Mouse (Mus musculus) kidney, embryonic 16.5 days (tissue): ENCODE results near the gene Ndc1. TPM values are rescaled to one million over a fixed set of nuclear protein-coding genes. Genes with fewer than 3 reads are reported as not detected.

ENCODE experiments used
- ATAC-seq: fragments of 200-750 bp; cut with Nextera tagmentation; 2 replicates; pipeline ENCODE4 v1.8.0; 2017; ENCODE audit warnings: moderate TSS enrichment; ENCODE audit not compliant: low FRiP score, low TSS enrichment
- H3K27ac ChIP-seq: fragments of 300-500 bp; sonication (generic); 2 replicates; pipeline ENCODE4 v1.5.1; 2014; ENCODE audit warnings: low read length
- H3K27me3 ChIP-seq: fragments of 300-500 bp; sonication (generic); 2 replicates; pipeline ENCODE4 v1.6.1; 2014; ENCODE audit warnings: low read length, control low read depth, mixed read lengths; ENCODE audit not compliant: insufficient read depth
- H3K36me3 ChIP-seq: fragments of 300-500 bp; sonication (generic); 2 replicates; pipeline ENCODE4 v1.6.1; 2014; ENCODE audit warnings: low read length, control low read depth, mixed read lengths; ENCODE audit not compliant: insufficient read depth
- H3K4me1 ChIP-seq: fragments of 300-500 bp; sonication (generic); 2 replicates; pipeline ENCODE4 v1.6.1; 2014; ENCODE audit warnings: low read length, control low read depth, mixed read lengths; ENCODE audit not compliant: insufficient read depth
- H3K4me2 ChIP-seq: fragments of 300-500 bp; sonication (generic); replicated peaks from 2 replicates; pipeline ENCODE4 v1.6.1; 2014; ENCODE audit warnings: low read depth, low read length
- H3K4me3 ChIP-seq: fragments of 300-500 bp; sonication (generic); 2 replicates; pipeline ENCODE4 v1.5.1; 2014; ENCODE audit warnings: mild to moderate bottlenecking, low read length
- H3K9ac ChIP-seq: fragments of 300-500 bp; sonication (generic); replicated peaks from 2 replicates; pipeline ENCODE4 v1.6.1; 2014; ENCODE audit warnings: low read length
- H3K9me3 ChIP-seq: fragments of 300-500 bp; sonication (generic); 2 replicates; pipeline ENCODE4 v1.6.1; 2016; ENCODE audit warnings: low read length, control low read depth
- WGBS: fragments of 180-500 bp; shearing (Covaris S2); extraction: QIAGEN DNeasy Blood & Tissue Kit; methylation state at CpG from one replicate; pipeline ENCODE4 v1.1.7; 2014; 5-methylcytosine and 5-hydroxymethylcytosine counted together
- polyA plus RNA-seq: library from polyadenylated mRNA; unstranded; fragments of >200 nt; fragmentation: Nextera tagmentation; extraction: Ambion mirVana; gene quantifications from 2 replicates; pipeline ENCODE4 v1.2.1, GENCODE M21; 2015

The Ndc1 gene
- polyA plus RNA-seq, 1 experiment from 2014 or later, result 36.5 TPM

DNA sequence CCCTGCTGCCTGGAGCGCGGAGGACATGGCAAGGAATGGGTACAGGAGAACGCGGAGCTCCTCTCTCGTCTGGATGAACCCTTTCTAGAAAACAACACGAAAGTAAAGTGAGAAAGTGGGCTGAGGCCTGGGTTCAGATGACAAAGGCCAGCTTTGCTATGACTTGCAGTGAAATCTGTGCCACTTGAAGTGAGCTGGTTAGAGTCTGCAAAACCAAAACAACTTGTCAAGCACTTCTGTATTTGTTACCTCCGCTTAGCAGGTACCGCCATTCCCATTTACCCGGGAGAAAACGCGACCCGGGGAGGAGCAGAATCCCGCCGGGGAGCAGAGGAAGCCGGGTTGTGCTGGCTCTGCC is 66.4 kb downstream of the Ndc1 start:
- ATAC-seq, result no peak
- Histone ChIP-seq H3K4me2 (peak overlapping the region; percentile 96), H3K27me3 (peaks cover 59% of the 10 kb centered on the region), H3K9me3 (no peaks in the 10 kb centered on the region), H3K4me1 (peaks cover 21% of the 10 kb centered on the region), H3K9ac (peak overlapping the region; percentile 60), H3K4me3 (peak overlapping the region; percentile 65), H3K27ac (no peak overlapping the region), H3K36me3 (no peaks in the 10 kb centered on the region)
- 6% methylated on average over 15 of the region's 15 CpGs for WGBS

- under 1% methylated on average over 77 of the region's 112 CpGs for whole genome bisulfite sequencing
- H3K27ac ChIP-seq, result no peak within 1 kb of the TSS
Measured at GRCm38 (mm10) chr4:107434356-107435237, 67.0 kb downstream of the Ndc1 start, which contains the start of gene Glis1. TSS of gene Glis1 (plus strand) at chr4:107434591.

GRCm38 (mm10) chr4:107435238-107435946 is 67.8 kb downstream of the Ndc1 start:
- Histone ChIP-seq H3K27me3 (peaks cover 66% of the 10 kb centered on the region), H3K4me3 (peak overlapping the region; percentile 65)
- ATAC-seq, result no peak; the same call in 1 of the 2 replicates

More at GRCm38 (mm10) chr4:107434356-107435237, 67.0 kb downstream of the Ndc1 start, which contains the start of gene Glis1:
- Histone ChIP-seq H3K4me2 (peak within 1 kb of the TSS; percentile 96), H3K36me3 (no peaks in the 10 kb centered on the region), H3K27me3 (peaks cover 65% of the 10 kb centered on the region), H3K4me3 (peak within 1 kb of the TSS; percentile 65), H3K9me3 (no peaks in the 10 kb centered on the region), H3K9ac (peak within 1 kb of the TSS; percentile 60), H3K4me1 (peaks cover 21% of the 10 kb centered on the region)
- ATAC-seq, result peak; percentile 92

DNA sequence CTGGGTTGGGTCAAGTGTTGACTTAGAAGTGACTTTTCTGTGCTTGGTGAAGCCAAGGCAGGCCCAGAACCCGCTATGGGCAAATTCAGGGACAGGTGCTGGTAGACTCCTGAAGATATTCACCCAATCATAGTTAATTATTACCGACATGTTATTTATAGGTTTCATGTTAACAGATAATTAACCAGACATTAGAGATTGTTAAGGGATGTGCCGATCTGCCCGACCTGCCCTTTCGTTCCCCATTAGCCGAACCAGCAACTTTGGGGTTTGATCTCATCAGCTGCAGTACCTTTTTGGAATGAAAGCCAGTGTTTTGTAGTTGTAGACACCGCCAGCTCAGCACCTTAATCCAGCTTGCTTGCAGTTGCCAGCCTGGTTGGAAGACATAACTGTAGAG is 68.9 kb downstream of the Ndc1 start:
- Histone ChIP-seq H3K9me3 (no peaks in the 10 kb centered on the region), H3K4me1 (peaks cover 35% of the 10 kb centered on the region), H3K27me3 (peaks cover 76% of the 10 kb centered on the region), H3K9ac (no peak overlapping the region), H3K27ac (no peak overlapping the region), H3K4me2 (no peak overlapping the region), H3K36me3 (no peaks in the 10 kb centered on the region), H3K4me3 (no peak overlapping the region)
- 73% methylated on average over 7 of the region's 7 CpGs for WGBS
- no peak for ATAC-seq

More at GRCm38 (mm10) chr4:107435238-107435946, 67.8 kb downstream of the Ndc1 start:
- no peaks in the 10 kb centered on the region for H3K9me3 ChIP-seq
- H3K36me3 ChIP-seq, result no peaks in the 10 kb centered on the region
- H3K4me1 ChIP-seq, result peaks cover 26% of the 10 kb centered on the region
- H3K9ac ChIP-seq, result peak overlapping the region; percentile 60
- peak overlapping the region; percentile 96 for H3K4me2 ChIP-seq
- H3K27ac ChIP-seq, result no peak overlapping the region
- WGBS, result 2% methylated on average over 47 of the region's 47 CpGs

- no peak overlapping the region for H3K4me2 ChIP-seq
- H3K27ac ChIP-seq, result no peak overlapping the region
- WGBS, result 67% methylated on average over 8 of the region's 8 CpGs
- peaks cover 53% of the 10 kb centered on the region for H3K4me1 ChIP-seq
- no peaks in the 10 kb centered on the region for H3K36me3 ChIP-seq
- H3K4me3 ChIP-seq, result no peak overlapping the region
- H3K9ac ChIP-seq, result no peak overlapping the region
- peaks cover 68% of the 10 kb centered on the region for H3K27me3 ChIP-seq
- ATAC-seq, result no peak
- no peaks in the 10 kb centered on the region for H3K9me3 ChIP-seq
Measured at GRCm38 (mm10) chr4:107438741-107439140, 71.2 kb downstream of the Ndc1 start.

DNA sequence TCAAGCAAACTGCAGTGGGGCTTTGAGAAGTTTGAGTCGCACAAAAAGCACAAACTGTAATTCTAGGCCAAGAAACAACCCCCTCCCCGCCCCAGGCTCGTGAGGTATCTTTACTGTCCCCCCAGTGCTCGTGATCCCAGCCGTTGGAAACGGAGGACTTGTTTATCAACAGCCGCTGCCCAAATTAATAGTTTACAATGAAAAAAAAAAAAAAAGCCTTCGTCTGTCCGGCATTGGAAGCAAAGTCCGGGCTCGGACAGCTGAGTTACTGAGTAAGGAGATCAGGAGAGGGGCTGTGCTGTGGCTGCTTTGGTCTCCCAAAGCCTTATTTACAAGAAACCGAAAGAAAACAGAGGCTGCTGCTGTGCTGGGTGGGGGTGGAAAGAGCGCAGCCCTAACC is 72.7 kb downstream of the Ndc1 start:
- peak overlapping the region; percentile 9; the same call in 1 of the 2 replicates for H3K4me3 ChIP-seq
- H3K36me3 ChIP-seq, result no peaks in the 10 kb centered on the region
- peak overlapping the region; percentile 44 for H3K9ac ChIP-seq
- H3K27ac ChIP-seq, result 0 out of 2 replicates have a peak overlapping the region, but pooled peaks have one; percentile 22
- H3K27me3 ChIP-seq, result peaks cover 55% of the 10 kb centered on the region
- WGBS, result 18% methylated on average over 13 of the region's 13 CpGs
- H3K4me2 ChIP-seq, result peak overlapping the region; percentile 28
- H3K9me3 ChIP-seq, result 0 out of 2 replicates have a peak, but pooled peaks cover 3% of the 10 kb centered on the region
- peaks cover 42% of the 10 kb centered on the region for H3K4me1 ChIP-seq
- ATAC-seq, result no peak

- ATAC-seq, result peak; percentile 50; the same call in 1 of the 2 replicates
- 27% methylated on average over 11 of the region's 11 CpGs for WGBS
- Histone ChIP-seq H3K9me3 (0 out of 2 replicates have a peak, but pooled peaks cover 3% of the 10 kb centered on the region), H3K4me3 (peak overlapping the region; percentile 18), H3K27ac (peak overlapping the region; percentile 53), H3K27me3 (peaks cover 37% of the 10 kb centered on the region), H3K4me1 (peaks cover 38% of the 10 kb centered on the region), H3K9ac (no peak overlapping the region), H3K36me3 (no peaks in the 10 kb centered on the region), H3K4me2 (peak overlapping the region; percentile 43)
Measured at GRCm38 (mm10) chr4:107442288-107442687, 74.7 kb downstream of the Ndc1 start.

- 22% methylated on average over 16 of the region's 16 CpGs for WGBS
- H3K27me3 ChIP-seq, result peaks cover 35% of the 10 kb centered on the region
- H3K9ac ChIP-seq, result no peak overlapping the region
- H3K36me3 ChIP-seq, result no peaks in the 10 kb centered on the region
- H3K4me1 ChIP-seq, result peaks cover 38% of the 10 kb centered on the region
- H3K4me3 ChIP-seq, result peak overlapping the region; percentile 18; the same call in 1 of the 2 replicates
- H3K27ac ChIP-seq, result peak overlapping the region; percentile 53
- no peak for ATAC-seq
- 0 out of 2 replicates have a peak, but pooled peaks cover 3% of the 10 kb centered on the region for H3K9me3 ChIP-seq
- H3K4me2 ChIP-seq, result peak overlapping the region; percentile 43
Measured at GRCm38 (mm10) chr4:107442891-107443483, 75.4 kb downstream of the Ndc1 start.

- Histone ChIP-seq H3K27me3 (peaks cover 31% of the 10 kb centered on the region), H3K36me3 (no peaks in the 10 kb centered on the region), H3K4me2 (no peak overlapping the region; the same call in 1 of the 2 replicates), H3K9me3 (0 out of 2 replicates have a peak, but pooled peaks cover 3% of the 10 kb centered on the region), H3K9ac (no peak overlapping the region), H3K27ac (no peak overlapping the region), H3K4me1 (peaks cover 36% of the 10 kb centered on the region), H3K4me3 (no peak overlapping the region)
- ATAC-seq, result no peak
- WGBS, result 51% methylated on average over 11 of the region's 11 CpGs
Measured at GRCm38 (mm10) chr4:107443621-107444020, 76.0 kb downstream of the Ndc1 start.
